Mouse (Mus musculus) limb, embryonic 11.5 days (tissue): ENCODE measurements around the gene Baiap2l2. TPM values are rescaled to one million over a fixed set of nuclear protein-coding genes. Genes with fewer than 3 reads are reported as not detected.
A peak's percentile ranks its signal among the peaks of the same experiment; 100 is the strongest.

Experiments
- ATAC-seq: fragments of 200-750 bp; cut with Nextera tagmentation; 2 replicates; pipeline ENCODE4 v1.8.0; 2017; ENCODE audit warnings: low read depth; ENCODE audit not compliant: insufficient number of reproducible peaks, low FRiP score, low TSS enrichment
- DNase-seq: peaks from one replicate; pipeline ENCODE4 v3.0.0-alpha.2; 2015; ENCODE audit warnings: low spot score
- H3K27ac ChIP-seq: fragments of 300-500 bp; sonication (generic); replicated peaks from 2 replicates; pipeline ENCODE4 v1.5.1; 2014; ENCODE audit warnings: low read depth, mild to moderate bottlenecking, low read length
- H3K27me3 ChIP-seq: fragments of 300-500 bp; sonication (generic); 2 replicates; pipeline ENCODE4 v1.6.1; 2014; ENCODE audit warnings: mild to moderate bottlenecking, low read length, mixed read lengths; ENCODE audit not compliant: control insufficient read depth, insufficient read depth
- H3K36me3 ChIP-seq: fragments of 300-500 bp; sonication (generic); 2 replicates; pipeline ENCODE4 v1.6.1; 2014; ENCODE audit warnings: mild to moderate bottlenecking, low read length, moderate library complexity, mixed read lengths; ENCODE audit not compliant: control insufficient read depth, insufficient read depth
- H3K4me1 ChIP-seq: fragments of 300-500 bp; sonication (generic); 2 replicates; pipeline ENCODE4 v1.6.1; 2014; ENCODE audit warnings: low read length, mixed read lengths; ENCODE audit not compliant: control insufficient read depth, insufficient read depth
- H3K4me2 ChIP-seq: fragments of 300-500 bp; sonication (generic); 2 replicates; pipeline ENCODE4 v1.6.1; 2014; ENCODE audit warnings: low read depth, mild to moderate bottlenecking, moderate library complexity; ENCODE audit not compliant: severe bottlenecking
- H3K4me3 ChIP-seq: fragments of 300-500 bp; sonication (generic); 2 replicates; pipeline ENCODE4 v1.5.1; 2014; ENCODE audit warnings: low read depth, low read length
- H3K9ac ChIP-seq: fragments of 300-500 bp; sonication (generic); 2 replicates; pipeline ENCODE4 v1.6.1; 2014; ENCODE audit warnings: mild to moderate bottlenecking, low read length
- H3K9me3 ChIP-seq: fragments of 300-500 bp; sonication (generic); 2 replicates; pipeline ENCODE4 v1.6.1; 2016; ENCODE audit warnings: low read length; ENCODE audit not compliant: control insufficient read depth
- WGBS: fragments of 180-500 bp; shearing (Covaris S2); extraction: QIAGEN DNeasy Blood & Tissue Kit; methylation state at CpG from one replicate; pipeline ENCODE4 v1.1.7; 2014; 5-methylcytosine and 5-hydroxymethylcytosine counted together
- polyA plus RNA-seq: library from polyadenylated mRNA; unstranded; fragments of >200 nt; fragmentation: Nextera tagmentation; extraction: Ambion mirVana; gene quantifications from 2 replicates; pipeline ENCODE4 v1.2.1, GENCODE M21; 2014

Gene Baiap2l2
- polyA plus RNA-seq, 1 experiment from 2014 or later = 0.88 TPM

DNA sequence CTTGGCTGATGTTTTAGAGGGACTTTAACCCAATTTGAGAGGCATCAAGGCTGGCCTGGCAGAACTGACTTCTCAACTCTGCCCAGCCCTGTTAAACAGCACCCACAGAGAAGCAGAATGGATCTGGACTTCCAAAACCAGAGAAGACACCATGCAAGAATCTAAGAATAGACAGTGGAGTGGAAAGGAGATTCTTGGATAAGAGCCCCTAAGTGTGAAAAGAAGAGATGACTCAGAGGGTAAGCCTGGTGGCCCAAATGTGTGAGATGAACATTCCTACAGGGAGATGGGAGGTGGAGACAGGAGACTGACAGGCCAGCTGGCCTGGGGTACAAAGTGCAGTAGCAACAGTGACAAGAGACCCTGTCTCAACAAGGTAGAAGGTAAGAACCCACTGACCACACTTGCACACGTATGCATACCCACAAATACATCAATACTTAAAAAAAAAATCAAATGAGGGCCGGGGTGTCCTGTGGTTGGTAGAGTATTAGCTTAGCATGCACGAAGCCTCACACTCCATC lies 22.5 kb downstream of the Baiap2l2 start:
- Histone ChIP-seq H3K27me3 (peaks cover 31% of the 10 kb centered on the region), H3K9ac (no peak overlapping the region), H3K4me2 (no peak overlapping the region), H3K27ac (no peak overlapping the region), H3K4me3 (no peak overlapping the region; the same call in 1 of the 2 replicates), H3K9me3 (no peaks in the 10 kb centered on the region), H3K4me1 (peaks cover 7% of the 10 kb centered on the region; the same call in 1 of the 2 replicates), H3K36me3 (no peaks in the 10 kb centered on the region)
- WGBS = 81% methylated on average over 3 of the region's 3 CpGs
- no peak for ATAC-seq
- no peak for DNase-seq

- Histone ChIP-seq H3K36me3 (no peaks in the 10 kb centered on the region), H3K4me1 (peaks cover 7% of the 10 kb centered on the region; the same call in 1 of the 2 replicates), H3K9me3 (no peaks in the 10 kb centered on the region), H3K4me3 (no peak overlapping the region; the same call in 1 of the 2 replicates), H3K4me2 (peak overlapping the region; percentile 100), H3K27me3 (peaks cover 31% of the 10 kb centered on the region), H3K27ac (no peak overlapping the region), H3K9ac (no peak overlapping the region)
- ATAC-seq (no peak), DNase-seq (peak; percentile 70)
- WGBS = 19% methylated on average over 13 of the region's 13 CpGs
Measured at GRCm38 (mm10) chr15:79262375-79262774, 23.0 kb downstream of the Baiap2l2 start.

DNA sequence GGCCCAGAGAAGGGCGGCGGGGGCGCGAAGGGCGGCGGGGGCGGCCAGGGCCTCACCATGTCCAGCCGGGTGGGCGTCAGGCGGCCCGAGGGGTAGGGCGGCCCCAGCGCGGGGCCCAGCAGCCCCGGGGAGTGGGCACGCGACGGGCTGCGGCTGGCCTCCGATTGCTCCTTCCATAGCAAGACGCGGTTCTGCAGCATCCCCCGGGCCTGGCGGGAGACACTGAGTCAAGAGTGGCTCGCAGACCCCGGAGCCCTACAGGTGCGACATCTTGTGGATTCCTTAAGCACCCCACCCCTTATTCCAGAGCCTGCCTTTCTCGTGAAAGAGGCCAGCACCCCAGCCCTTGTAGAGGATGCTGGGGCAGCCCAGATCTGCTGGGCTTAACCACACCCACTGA lies 23.6 kb downstream of the Baiap2l2 start:
- Histone ChIP-seq H3K9ac (peak overlapping the region; percentile 61), H3K36me3 (no peaks in the 10 kb centered on the region), H3K4me3 (peak overlapping the region; percentile 55), H3K9me3 (no peaks in the 10 kb centered on the region), H3K4me2 (peak overlapping the region; percentile 100), H3K4me1 (peaks cover 7% of the 10 kb centered on the region; the same call in 1 of the 2 replicates), H3K27me3 (peaks cover 31% of the 10 kb centered on the region), H3K27ac (no peak overlapping the region)
- WGBS = under 1% methylated on average over 28 of the region's 28 CpGs
- peak; percentile 68 for DNase-seq
- ATAC-seq = peak; percentile 33; the same call in 1 of the 2 replicates

GRCm38 (mm10) chr15:79261095-79261725 lies 24.1 kb downstream of the Baiap2l2 start:
- peak; percentile 57 for DNase-seq
- Histone ChIP-seq H3K4me2 (peak overlapping the region; percentile 100), H3K9me3 (no peaks in the 10 kb centered on the region), H3K4me1 (peaks cover 7% of the 10 kb centered on the region; the same call in 1 of the 2 replicates), H3K27me3 (peaks cover 31% of the 10 kb centered on the region), H3K36me3 (no peaks in the 10 kb centered on the region), H3K9ac (peak overlapping the region; percentile 61), H3K4me3 (peak overlapping the region; percentile 55), H3K27ac (no peak overlapping the region)
- WGBS = under 1% methylated on average over 52 of the region's 62 CpGs
- peak; percentile 66 for ATAC-seq

GRCm38 (mm10) chr15:79258521-79258920 lies 26.8 kb downstream of the Baiap2l2 start:
- Histone ChIP-seq H3K4me2 (no peak overlapping the region), H3K4me3 (no peak overlapping the region), H3K9me3 (no peaks in the 10 kb centered on the region), H3K27me3 (peaks cover 38% of the 10 kb centered on the region), H3K4me1 (peaks cover 7% of the 10 kb centered on the region; the same call in 1 of the 2 replicates), H3K9ac (no peak overlapping the region), H3K27ac (no peak overlapping the region), H3K36me3 (no peaks in the 10 kb centered on the region)
- no peak for DNase-seq
- no peak for ATAC-seq
- WGBS = 28% methylated on average over 17 of the region's 17 CpGs

- Histone ChIP-seq H3K9me3 (no peaks in the 10 kb centered on the region), H3K4me3 (no peak within 1 kb of the TSS), H3K4me1 (peaks cover 9% of the 10 kb centered on the region), H3K27ac (no peak within 1 kb of the TSS), H3K27me3 (peaks cover 32% of the 10 kb centered on the region), H3K4me2 (no peak within 1 kb of the TSS), H3K36me3 (no peaks in the 10 kb centered on the region), H3K9ac (no peak within 1 kb of the TSS)
- ATAC-seq (no peak), DNase-seq (no peak)
- 35% methylated on average over 3 of the region's 3 CpGs for WGBS
Measured at GRCm38 (mm10) chr15:79254661-79255060, 30.7 kb downstream of the Baiap2l2 start, which contains the start of gene Slc16a8. TSS of gene Slc16a8 (minus strand) at chr15:79254761.

DNA sequence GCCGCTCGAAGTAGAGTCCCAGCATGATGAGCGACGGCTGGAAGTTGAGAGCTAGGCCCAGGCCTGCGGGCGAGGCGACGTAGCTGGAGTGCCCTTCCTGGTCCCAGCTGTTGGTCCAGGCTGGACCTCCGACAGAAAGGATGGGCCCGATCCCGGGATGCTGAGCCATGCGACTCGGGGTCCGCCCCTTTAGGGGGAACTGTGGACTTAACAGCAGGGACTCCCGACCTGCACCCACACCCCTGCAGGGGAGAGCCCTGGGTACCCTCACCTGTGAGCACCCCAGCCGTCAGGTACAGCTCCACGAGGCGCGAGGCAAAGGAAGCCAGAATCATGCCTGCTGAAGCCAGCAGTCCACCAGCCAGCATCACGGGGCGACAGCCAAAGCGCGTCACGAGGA lies 32.8 kb downstream of the Baiap2l2 start:
- Histone ChIP-seq H3K36me3 (no peaks in the 10 kb centered on the region), H3K4me1 (peaks cover 6% of the 10 kb centered on the region), H3K27ac (no peak overlapping the region), H3K4me2 (peak overlapping the region; percentile 72), H3K9ac (peak overlapping the region; percentile 52), H3K4me3 (peak overlapping the region; percentile 35), H3K9me3 (no peaks in the 10 kb centered on the region), H3K27me3 (peaks cover 32% of the 10 kb centered on the region)
- WGBS = 30% methylated on average over 24 of the region's 24 CpGs
- no peak for DNase-seq
- ATAC-seq = no peak

DNA sequence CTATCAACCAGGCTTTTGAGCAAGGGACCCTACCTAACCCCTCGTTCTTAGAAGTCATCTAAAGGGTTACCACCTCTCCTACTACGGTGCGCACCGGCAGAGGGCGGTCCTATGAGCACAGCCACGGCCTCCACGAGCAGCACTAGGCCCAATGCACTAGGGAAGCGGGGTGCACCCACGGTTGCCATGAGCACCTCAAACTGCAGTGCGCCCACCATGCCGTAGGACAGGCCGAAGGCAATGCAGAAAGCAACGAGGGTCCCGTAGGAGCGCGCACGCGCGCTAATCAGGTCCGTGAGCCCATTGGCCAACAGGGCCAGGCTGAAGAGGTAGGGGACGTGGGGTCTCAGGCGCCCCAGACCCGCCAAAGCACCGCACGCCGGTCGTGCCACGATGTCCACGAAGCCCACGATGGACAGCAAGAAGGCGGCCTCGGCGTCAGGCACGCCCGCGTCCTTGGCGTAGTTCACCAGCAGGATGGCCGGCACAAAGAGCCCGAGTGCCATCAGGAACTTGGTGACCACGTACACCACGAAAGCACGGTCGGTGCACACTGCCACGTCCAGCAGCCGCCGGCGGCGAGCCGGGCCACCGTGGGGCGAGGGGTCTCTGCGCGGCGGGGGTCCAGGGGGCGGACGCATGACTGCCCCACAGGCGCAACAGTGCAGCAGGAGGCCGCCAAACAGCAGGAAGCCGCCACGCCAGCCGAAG lies 33.4 kb downstream of the Baiap2l2 start:
- Histone ChIP-seq H3K27ac (no peak overlapping the region), H3K36me3 (no peaks in the 10 kb centered on the region), H3K4me3 (peak overlapping the region; percentile 35), H3K9me3 (no peaks in the 10 kb centered on the region), H3K4me2 (peak overlapping the region; percentile 72), H3K9ac (peak overlapping the region; percentile 52), H3K4me1 (peaks cover 6% of the 10 kb centered on the region), H3K27me3 (peaks cover 32% of the 10 kb centered on the region)
- ATAC-seq = peak; percentile 41; the same call in 1 of the 2 replicates
- DNase-seq = peak; percentile 67
- 3% methylated on average over 61 of the region's 61 CpGs for WGBS
